Mouse (Mus musculus) liver, postnatal 0 days (tissue): ENCODE measurements around the gene 6430571L13Rik. TPM values are rescaled to one million over a fixed set of nuclear protein-coding genes. Genes with fewer than 3 reads are reported as not detected.

ENCODE experiments used
- ATAC-seq: fragments of 200-750 bp; cut with Nextera tagmentation; 2 replicates; pipeline ENCODE4 v1.8.0; 2017; ENCODE audit warnings: mild to moderate bottlenecking, moderate library complexity
- DNase-seq: peaks from one replicate; pipeline ENCODE4 v3.0.0-alpha.2; 2016
- H3K27ac ChIP-seq: fragments of 300-500 bp; sonication (generic); 2 replicates; pipeline ENCODE4 v1.5.1; 2014; ENCODE audit warnings: antibody characterized with exemption, moderate library complexity, mild to moderate bottlenecking, low read depth
- H3K27me3 ChIP-seq: fragments of 300-500 bp; sonication (generic); 2 replicates; pipeline ENCODE4 v1.6.1; 2014; ENCODE audit warnings: low read length, control low read depth, mixed read lengths; ENCODE audit not compliant: insufficient read depth
- H3K36me3 ChIP-seq: fragments of 300-500 bp; sonication (generic); replicated peaks from 2 replicates; pipeline ENCODE4 v1.6.1; 2014; ENCODE audit warnings: mild to moderate bottlenecking, control low read depth, low read length, moderate library complexity, mixed read lengths; ENCODE audit not compliant: insufficient read depth
- H3K4me1 ChIP-seq: fragments of 300-500 bp; sonication (generic); 2 replicates; pipeline ENCODE4 v1.6.1; 2014; ENCODE audit warnings: antibody characterized with exemption, mild to moderate bottlenecking, control low read depth; ENCODE audit not compliant: insufficient read depth
- H3K4me2 ChIP-seq: fragments of 300-500 bp; sonication (generic); 2 replicates; pipeline ENCODE4 v1.6.1; 2014; ENCODE audit warnings: low read depth, mild to moderate bottlenecking, low read length, moderate library complexity, mixed read lengths
- H3K4me3 ChIP-seq: fragments of 300-500 bp; sonication (generic); 2 replicates; pipeline ENCODE4 v1.5.1; 2014; ENCODE audit warnings: low read depth, low read length
- H3K9ac ChIP-seq: fragments of 300-500 bp; sonication (generic); replicated peaks from 2 replicates; pipeline ENCODE4 v1.6.1; 2014; ENCODE audit warnings: mild to moderate bottlenecking, moderate library complexity
- H3K9me3 ChIP-seq: fragments of 300-500 bp; sonication (generic); 2 replicates; pipeline ENCODE4 v1.6.1; 2016; ENCODE audit warnings: mild to moderate bottlenecking, control low read depth, low read length, mixed read lengths
- CTCF ChIP-seq: sonication (generic); IDR thresholded peaks from 2 replicates; pipeline ENCODE4 v1.5.1; 2016; ENCODE audit warnings: antibody characterized with exemption, low read depth
- EP300 ChIP-seq: IDR thresholded peaks from 2 replicates; pipeline ENCODE4 v1.6.1; 2016; ENCODE audit warnings: antibody characterized with exemption, low read depth, mild to moderate bottlenecking
- WGBS: fragments of 180-500 bp; shearing (Covaris S2); extraction: QIAGEN DNeasy Blood & Tissue Kit; methylation state at CpG from one replicate; pipeline ENCODE4 v1.1.7; 2014; ENCODE audit not compliant: insufficient replicate concordance; 5-methylcytosine and 5-hydroxymethylcytosine counted together
- polyA plus RNA-seq: library from polyadenylated mRNA; unstranded; fragments of >200 nt; fragmentation: Nextera tagmentation; extraction: Ambion mirVana; gene quantifications from 2 replicates; pipeline ENCODE4 v1.2.1, GENCODE M21; 2015

Gene 6430571L13Rik
- polyA plus RNA-seq, 1 experiment from 2014 or later = 0.14 TPM

DNA sequence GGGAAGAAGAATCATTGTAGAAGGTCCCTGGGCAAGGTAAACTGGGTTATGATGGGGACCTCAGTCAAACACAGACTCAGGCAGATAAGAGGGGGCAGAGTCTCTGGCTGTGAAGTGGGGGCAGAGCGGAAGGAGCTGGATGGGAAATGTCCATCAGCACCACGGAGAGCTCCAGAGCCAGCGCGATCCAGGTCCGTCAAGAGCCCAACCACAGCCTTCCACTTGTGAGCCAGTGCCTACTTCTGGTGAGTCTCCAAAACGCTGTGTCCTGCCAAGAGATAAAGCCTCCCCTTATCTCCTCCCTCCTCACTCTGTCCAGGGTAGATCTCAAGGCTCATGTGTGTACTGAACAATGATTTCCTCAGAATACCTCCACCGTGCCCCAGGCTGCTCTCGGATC is 41.3 kb downstream of the 6430571L13Rik start:
- Histone ChIP-seq H3K4me3 (no peak overlapping the region), H3K4me2 (no peak overlapping the region), H3K27me3 (peaks cover 76% of the 10 kb centered on the region), H3K27ac (no peak overlapping the region), H3K36me3 (no peaks in the 10 kb centered on the region), H3K4me1 (no peaks in the 10 kb centered on the region), H3K9ac (no peak overlapping the region), H3K9me3 (no peaks in the 10 kb centered on the region)
- WGBS = 12% methylated on average over 8 of the region's 8 CpGs
- ATAC-seq (no peak), DNase-seq (peak; percentile 40)
- TF ChIP-seq CTCF (no peak), EP300 (no peak)

DNA sequence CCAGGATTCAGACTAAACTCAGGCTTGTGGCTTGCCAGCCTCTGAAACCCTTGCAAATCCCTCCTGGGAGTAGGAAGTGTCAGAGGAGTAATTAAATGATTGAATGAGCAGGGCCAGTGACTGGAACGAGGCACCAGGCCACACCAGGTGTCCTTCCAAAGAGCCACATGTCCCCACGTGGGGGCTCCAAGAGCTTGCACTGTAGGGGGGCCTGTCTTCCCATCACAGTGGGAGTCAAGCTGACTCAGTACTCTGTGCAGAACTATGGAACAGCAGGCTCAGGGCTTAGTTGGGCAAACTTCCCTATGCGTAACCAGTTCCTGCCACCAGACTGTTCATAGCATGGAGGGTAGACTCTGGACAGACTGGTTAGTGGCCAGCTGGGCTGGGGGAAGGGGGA is 44.0 kb downstream of the 6430571L13Rik start:
- Histone ChIP-seq H3K27ac (no peak overlapping the region), H3K9me3 (no peaks in the 10 kb centered on the region), H3K4me1 (no peaks in the 10 kb centered on the region), H3K4me2 (no peak overlapping the region), H3K27me3 (peaks cover 59% of the 10 kb centered on the region), H3K9ac (no peak overlapping the region), H3K36me3 (no peaks in the 10 kb centered on the region), H3K4me3 (no peak overlapping the region)
- no peak for ATAC-seq
- 31% methylated on average over 3 of the region's 3 CpGs for WGBS
- no peak for DNase-seq
- TF ChIP-seq EP300 = no peak
- TF ChIP-seq CTCF = no peak

DNA sequence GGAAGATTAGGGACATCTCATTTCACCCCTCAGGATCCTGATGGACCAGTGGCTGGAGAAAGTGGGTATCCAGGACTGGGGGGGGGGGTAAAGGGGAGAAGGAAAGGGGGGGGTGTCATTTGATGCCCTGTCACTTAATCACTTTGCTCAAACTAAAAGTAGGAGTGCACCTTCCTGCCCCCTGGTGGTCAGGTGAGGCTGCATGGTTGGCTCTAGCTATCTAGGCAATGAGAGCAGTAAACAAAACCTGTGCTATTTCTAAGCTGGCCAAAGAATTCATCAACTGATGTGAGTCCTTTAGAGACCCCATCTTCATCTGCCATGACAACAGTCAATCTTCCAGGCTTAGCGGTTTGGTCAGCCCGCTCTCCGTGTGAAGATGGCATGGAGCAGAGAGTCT is 46.3 kb downstream of the 6430571L13Rik start:
- Histone ChIP-seq H3K36me3 (no peaks in the 10 kb centered on the region), H3K27me3 (peaks cover 42% of the 10 kb centered on the region), H3K9me3 (no peaks in the 10 kb centered on the region), H3K27ac (no peak overlapping the region), H3K4me2 (no peak overlapping the region), H3K4me1 (no peaks in the 10 kb centered on the region), H3K4me3 (no peak overlapping the region), H3K9ac (no peak overlapping the region)
- no peak for ATAC-seq
- WGBS = 57% methylated on average over 3 of the region's 3 CpGs
- TF ChIP-seq EP300 (no peak), CTCF (peak; percentile 78)
- DNase-seq = peak; percentile 59

DNA sequence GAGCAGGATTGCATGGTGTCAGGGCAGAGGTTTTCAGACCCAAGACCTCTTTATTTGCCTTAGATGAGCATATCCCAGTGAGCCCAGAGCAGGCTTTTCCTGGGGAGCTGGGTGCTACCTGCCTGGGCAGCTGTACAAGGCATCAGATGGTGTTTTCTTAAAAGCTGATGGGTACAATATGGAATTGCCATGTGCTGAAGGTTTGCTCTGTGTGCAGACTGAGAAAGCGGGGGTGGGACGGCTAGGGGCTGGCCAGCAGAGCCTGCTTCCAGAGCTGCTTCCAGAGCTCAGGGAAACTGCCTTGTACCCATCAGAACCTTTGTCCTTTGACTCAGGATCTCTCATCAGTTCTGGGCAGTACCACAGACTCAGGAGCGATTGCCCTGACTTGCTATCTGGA is 47.3 kb downstream of the 6430571L13Rik start:
- H3K36me3 ChIP-seq = no peaks in the 10 kb centered on the region
- no peaks in the 10 kb centered on the region for H3K9me3 ChIP-seq
- H3K27me3 ChIP-seq = peaks cover 35% of the 10 kb centered on the region
- WGBS = 80% methylated on average over 3 of the region's 3 CpGs
- ATAC-seq (no peak), DNase-seq (no peak)
- no peak overlapping the region for H3K27ac ChIP-seq
- H3K4me3 ChIP-seq = no peak overlapping the region
- no peaks in the 10 kb centered on the region for H3K4me1 ChIP-seq
- TF ChIP-seq CTCF (no peak), EP300 (no peak)
- no peak overlapping the region for H3K9ac ChIP-seq
- H3K4me2 ChIP-seq = no peak overlapping the region

DNA sequence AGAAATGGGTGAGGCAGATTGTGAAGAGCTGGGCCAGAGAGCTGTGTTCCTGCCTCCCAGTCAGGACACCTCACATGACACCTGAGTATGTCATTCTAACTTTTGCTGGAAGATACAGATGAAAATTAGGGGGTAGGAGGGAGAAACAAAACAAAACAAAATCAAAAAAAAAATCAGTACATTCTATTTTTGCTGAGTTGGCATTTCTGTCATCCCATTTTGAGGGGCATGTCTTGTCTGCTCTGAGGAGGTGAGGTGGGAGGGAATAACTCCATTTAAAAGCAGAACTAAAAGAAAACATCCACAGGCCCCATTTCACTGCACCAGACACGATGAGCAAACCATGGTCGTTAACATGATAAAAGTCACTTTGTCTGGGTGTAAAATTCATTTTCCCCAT is 47.9 kb downstream of the 6430571L13Rik start:
- no peak overlapping the region for H3K4me3 ChIP-seq
- H3K27ac ChIP-seq = no peak overlapping the region
- no peak overlapping the region for H3K9ac ChIP-seq
- 52% methylated on average over 2 of the region's 2 CpGs for WGBS
- no peaks in the 10 kb centered on the region for H3K4me1 ChIP-seq
- no peak overlapping the region for H3K4me2 ChIP-seq
- TF ChIP-seq EP300 (no peak), CTCF (no peak)
- no peak for DNase-seq
- no peak for ATAC-seq
- no peaks in the 10 kb centered on the region for H3K9me3 ChIP-seq
- H3K36me3 ChIP-seq = no peaks in the 10 kb centered on the region
- peaks cover 31% of the 10 kb centered on the region for H3K27me3 ChIP-seq

DNA sequence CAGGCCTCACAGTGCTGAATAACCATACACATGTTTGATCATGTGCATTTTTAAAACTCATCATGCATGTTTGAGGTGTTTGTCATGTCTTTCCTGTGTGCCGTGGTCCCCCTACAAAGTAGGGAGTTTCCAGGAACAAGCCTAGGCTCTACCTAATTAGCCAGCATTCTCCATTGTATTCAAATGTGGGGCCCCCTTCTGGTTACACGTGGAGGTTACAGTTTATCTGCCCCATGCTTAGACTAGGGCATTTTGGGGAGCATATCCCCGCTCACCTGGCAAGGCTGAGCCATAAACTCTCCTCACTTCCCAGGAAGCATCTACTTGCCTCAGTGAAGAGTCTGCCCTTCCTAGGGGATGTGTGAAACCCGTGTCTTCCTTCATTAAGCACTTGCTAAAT is 56.0 kb downstream of the 6430571L13Rik start:
- Histone ChIP-seq H3K9me3 (no peaks in the 10 kb centered on the region), H3K4me2 (no peak overlapping the region), H3K27ac (no peak overlapping the region), H3K36me3 (no peaks in the 10 kb centered on the region), H3K4me3 (no peak overlapping the region), H3K4me1 (0 out of 2 replicates have a peak, but pooled peaks cover 5% of the 10 kb centered on the region), H3K9ac (no peak overlapping the region), H3K27me3 (peaks cover 52% of the 10 kb centered on the region)
- TF ChIP-seq EP300 (no peak), CTCF (peak; percentile 40)
- DNase-seq (no peak), ATAC-seq (no peak)
- WGBS = 19% methylated on average over 4 of the region's 4 CpGs

DNA sequence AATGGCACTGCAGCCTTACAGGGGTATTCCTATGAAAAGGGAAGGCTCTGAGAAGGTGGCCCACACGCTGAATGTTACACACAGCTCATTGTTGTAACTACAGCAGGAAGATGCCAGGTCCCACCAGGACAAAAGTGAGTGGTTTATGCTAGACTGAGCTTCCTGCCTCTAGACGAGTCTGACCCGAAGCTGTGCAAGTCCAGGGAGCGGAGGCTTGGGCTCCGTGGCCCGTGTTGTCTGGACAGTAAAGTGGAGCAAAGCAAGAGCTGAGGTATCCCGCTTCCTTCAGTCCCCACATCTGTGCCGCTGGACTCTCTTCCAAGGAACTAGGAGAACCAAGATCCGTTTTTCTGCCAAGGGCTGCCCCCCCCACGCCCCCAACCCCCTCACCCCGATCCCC is 58.6 kb downstream of the 6430571L13Rik start:
- Histone ChIP-seq H3K27me3 (peaks cover 70% of the 10 kb centered on the region), H3K4me3 (no peak overlapping the region), H3K4me2 (no peak overlapping the region), H3K36me3 (no peaks in the 10 kb centered on the region), H3K9ac (no peak overlapping the region), H3K27ac (no peak overlapping the region), H3K4me1 (0 out of 2 replicates have a peak, but pooled peaks cover 5% of the 10 kb centered on the region), H3K9me3 (no peaks in the 10 kb centered on the region)
- no peak for TF ChIP-seq CTCF
- TF ChIP-seq EP300 = no peak
- no peak for ATAC-seq
- DNase-seq = no peak
- 24% methylated on average over 11 of the region's 11 CpGs for whole genome bisulfite sequencing
